7 mouse cellular contexts compared by ENCODE assay signal in the genomic region with DNA sequence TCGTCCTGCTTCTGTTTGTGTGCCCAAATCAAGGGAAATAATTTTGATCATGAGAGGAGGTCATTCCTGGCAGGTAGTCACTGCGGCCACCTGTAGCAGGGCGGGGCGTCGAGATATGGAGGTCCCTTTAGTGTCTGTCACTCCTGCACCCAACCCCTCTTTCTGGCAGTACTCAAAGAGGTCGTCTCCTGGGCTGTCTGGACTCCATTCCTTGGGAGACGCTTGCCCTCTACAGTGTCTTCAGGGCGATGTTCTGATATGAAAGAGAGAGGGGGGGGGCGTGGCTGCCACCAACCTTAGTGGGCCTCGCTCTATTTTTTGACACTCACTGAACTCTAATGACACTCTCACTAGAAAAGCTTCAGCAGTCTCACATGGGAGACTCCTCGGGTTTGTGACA. TPM values are rescaled to one million over a fixed set of nuclear protein-coding genes. Genes with fewer than 3 reads are reported as not detected.
A peak's percentile ranks its signal among the peaks of the same experiment; 100 is the strongest.
DNase-seq lines count a peak whose midpoint lies in the region; ATAC-seq and TF ChIP-seq lines count a peak whose summit lies in the region.

No protein-coding gene starts in this region.

- 59% methylated on average over 11 of the region's 11 CpGs for WGBS in lung, embryonic 14.5 days
- 56% methylated on average over 11 of the region's 11 CpGs for WGBS in embryonic facial prominence, embryonic 13.5 days
- 62% methylated on average over 11 of the region's 11 CpGs for WGBS in hindbrain, embryonic 15.5 days

- H3K27ac ChIP-seq in lung, embryonic 14.5 days (ENCODE audit: low read depth): peak overlapping the region; percentile 86; the same call in 1 of the 2 replicates
- H3K27ac ChIP-seq in embryonic facial prominence, embryonic 13.5 days: peak overlapping the region; percentile 87; the same call in 1 of the 2 replicates
- H3K27ac ChIP-seq in hindbrain, embryonic 15.5 days (replicated peaks): peak overlapping the region; percentile 95

- no peak for TF ChIP-seq CTCF in lung, embryonic 14.5 days (IDR thresholded peaks at IDR 0.05; ENCODE audit: low read depth)

- H3K4me3 ChIP-seq in lung, embryonic 14.5 days (ENCODE audit: low read depth, low read length): peak overlapping the region; percentile 61
- H3K4me3 ChIP-seq in embryonic facial prominence, embryonic 13.5 days: peak overlapping the region; percentile 68
- peak overlapping the region; percentile 51 for H3K4me3 ChIP-seq in hindbrain, embryonic 15.5 days
- peak overlapping the region; percentile 96 for H3K4me3 ChIP-seq in myocyte

- H3K27me3 ChIP-seq in lung, embryonic 14.5 days (ENCODE audit: insufficient read depth, low read length): no peaks in the 10 kb centered on the region
- peaks cover 11% of the 10 kb centered on the region for H3K27me3 ChIP-seq in embryonic facial prominence, embryonic 13.5 days
- H3K27me3 ChIP-seq in hindbrain, embryonic 15.5 days: no peaks in the 10 kb centered on the region
- H3K27me3 ChIP-seq in myocyte (ENCODE audit: control insufficient read depth, insufficient read depth, insufficient read length): no peaks in the 10 kb centered on the region

- H3K4me1 ChIP-seq in lung, embryonic 14.5 days (ENCODE audit: insufficient read depth): 0 out of 2 replicates have a peak, but pooled peaks cover 2% of the 10 kb centered on the region
- H3K4me1 ChIP-seq in embryonic facial prominence, embryonic 13.5 days: peaks cover 47% of the 10 kb centered on the region
- H3K4me1 ChIP-seq in hindbrain, embryonic 15.5 days (replicated peaks): peaks cover 40% of the 10 kb centered on the region

- H3ac ChIP-seq in myocyte (ENCODE audit: control insufficient read depth, insufficient read length): peak overlapping the region; percentile 41

- ATAC-seq in lung, embryonic 14.5 days (ENCODE audit: insufficient read depth): no peak
- no peak for ATAC-seq in embryonic facial prominence, embryonic 13.5 days (ENCODE audit: insufficient number of reproducible peaks, insufficient read depth, low FRiP score, low TSS enrichment, low read depth)
- ATAC-seq in hindbrain, embryonic 15.5 days (ENCODE audit: low FRiP score, low read depth): peak; percentile 0; the same call in 1 of the 2 replicates

- peak overlapping the region; percentile 77 for H3K4me2 ChIP-seq in lung, embryonic 14.5 days
- H3K4me2 ChIP-seq in embryonic facial prominence, embryonic 13.5 days: peak overlapping the region; percentile 94
- peak overlapping the region; percentile 90 for H3K4me2 ChIP-seq in hindbrain, embryonic 15.5 days
- H3K4me2 ChIP-seq in myocyte (ENCODE audit: low read depth): peak overlapping the region; percentile 63

- no peak for TF ChIP-seq POLR2A in myocyte (IDR thresholded peaks at IDR 0.05; ENCODE audit: insufficient read length, low read depth)

- H3K36me3 ChIP-seq in lung, embryonic 14.5 days (ENCODE audit: insufficient read depth): peaks cover 15% of the 10 kb centered on the region
- H3K36me3 ChIP-seq in embryonic facial prominence, embryonic 13.5 days: peaks cover 18% of the 10 kb centered on the region
- H3K36me3 ChIP-seq in hindbrain, embryonic 15.5 days: peaks cover 12% of the 10 kb centered on the region; the same call in 1 of the 2 replicates
- no peaks in the 10 kb centered on the region for H3K36me3 ChIP-seq in myocyte (ENCODE audit: control insufficient read depth, insufficient read depth)

- DNase-seq in lung, embryonic 14.5 days: no peak
- no peak for DNase-seq in lung, postnatal 36 days
- no peak for DNase-seq in layer of hippocampus, adult 9-10 months (ENCODE audit: low spot score)
- DNase-seq in right cerebral cortex, postnatal 36 days (ENCODE audit: low spot score in 2 of 2): no peak

- H3K9me3 ChIP-seq in lung, embryonic 14.5 days (ENCODE audit: low read depth, low read length): no peaks in the 10 kb centered on the region
- no peaks in the 10 kb centered on the region for H3K9me3 ChIP-seq in embryonic facial prominence, embryonic 13.5 days
- H3K9me3 ChIP-seq in hindbrain, embryonic 15.5 days: no peaks in the 10 kb centered on the region

- no peaks in the 10 kb centered on the region for H3K79me2 ChIP-seq in myocyte (ENCODE audit: control insufficient read depth, insufficient read depth)

- peak overlapping the region; percentile 68 for H3K9ac ChIP-seq in lung, embryonic 14.5 days
- peak overlapping the region; percentile 92 for H3K9ac ChIP-seq in embryonic facial prominence, embryonic 13.5 days
- peak overlapping the region; percentile 77 for H3K9ac ChIP-seq in hindbrain, embryonic 15.5 days

TF ChIP-seq in myocyte, 11 proteins besides CTCF, POLR2A, EP300 and RAD21:
- TF ChIP-seq MYOD1 (IDR thresholded peaks at IDR 0.05; ENCODE audit: control insufficient read depth in 1 of 3, insufficient read length in 2 of 3, low read depth in 2 of 3): no peak
- no peak for TF ChIP-seq REST (IDR thresholded peaks at IDR 0.05; ENCODE audit: insufficient read depth, insufficient read length)
- no peak for TF ChIP-seq MAX (IDR thresholded peaks at IDR 0.05; ENCODE audit: low read depth)
- no peak for TF ChIP-seq USF1 (IDR thresholded peaks at IDR 0.05; ENCODE audit: low read depth)

RNA-seq across cellular contexts. Expression of gene Irgq, which starts 0.9 kb away (rescaled TPM):
- 8.0 and 9.3 TPM in 2 replicates for polyA plus RNA-seq in lung, embryonic 14.5 days (2014; fragmentation: Nextera tagmentation; extraction: Ambion mirVana)
- polyA plus RNA-seq in embryonic facial prominence, embryonic 13.5 days (2015; fragmentation: Nextera tagmentation; extraction: Ambion mirVana): 9.6 and 10.2 TPM in 2 replicates
- 28.5 and 28.7 TPM in 2 replicates for polyA plus RNA-seq in hindbrain, embryonic 15.5 days (2015; fragmentation: Nextera tagmentation; extraction: Ambion mirVana)
- 17.4 TPM for polyA plus RNA-seq in myocyte (2012; fragmentation: generic; extraction: Trizol)

RNA-seq across cellular contexts. Expression of gene Pinlyp, which starts 16.3 kb away (rescaled TPM):
- not detected in 2 replicates for polyA plus RNA-seq in lung, embryonic 14.5 days (2014; fragmentation: Nextera tagmentation; extraction: Ambion mirVana)
- polyA plus RNA-seq in embryonic facial prominence, embryonic 13.5 days (2015; fragmentation: Nextera tagmentation; extraction: Ambion mirVana): 0.42 TPM in 1 of 2 replicates, not detected in the other
- 0.25 TPM in 1 of 2 replicates, not detected in the other for polyA plus RNA-seq in hindbrain, embryonic 15.5 days (2015; fragmentation: Nextera tagmentation; extraction: Ambion mirVana)
- 0.17 TPM for polyA plus RNA-seq in myocyte (2012; fragmentation: generic; extraction: Trizol)

RNA-seq across cellular contexts. Expression of gene Xrcc1, which starts 16.5 kb away (rescaled TPM):
- 96.6 and 121 TPM in 2 replicates for polyA plus RNA-seq in lung, embryonic 14.5 days (2014; fragmentation: Nextera tagmentation; extraction: Ambion mirVana)
- 127 and 147 TPM in 2 replicates for polyA plus RNA-seq in embryonic facial prominence, embryonic 13.5 days (2015; fragmentation: Nextera tagmentation; extraction: Ambion mirVana)
- 66.2 and 72.1 TPM in 2 replicates for polyA plus RNA-seq in hindbrain, embryonic 15.5 days (2015; fragmentation: Nextera tagmentation; extraction: Ambion mirVana)
- 32.7 TPM for polyA plus RNA-seq in myocyte (2012; fragmentation: generic; extraction: Trizol)

RNA-seq across cellular contexts. Expression of gene AC161166.1, which starts 17.3 kb away (rescaled TPM):
- polyA plus RNA-seq in lung, embryonic 14.5 days (2014; fragmentation: Nextera tagmentation; extraction: Ambion mirVana): 0.32 and 0.47 TPM in 2 replicates
- polyA plus RNA-seq in embryonic facial prominence, embryonic 13.5 days (2015; fragmentation: Nextera tagmentation; extraction: Ambion mirVana): 0.53 and 0.89 TPM in 2 replicates
- polyA plus RNA-seq in hindbrain, embryonic 15.5 days (2015; fragmentation: Nextera tagmentation; extraction: Ambion mirVana): 1.00 and 1.5 TPM in 2 replicates
- polyA plus RNA-seq in myocyte (2012; fragmentation: generic; extraction: Trizol): 0.10 TPM

RNA-seq across cellular contexts. Expression of gene Zfp428, which starts 22.8 kb away (rescaled TPM):
- polyA plus RNA-seq in lung, embryonic 14.5 days (2014; fragmentation: Nextera tagmentation; extraction: Ambion mirVana): 36.2 and 37.7 TPM in 2 replicates
- 95.8 and 96.3 TPM in 2 replicates for polyA plus RNA-seq in embryonic facial prominence, embryonic 13.5 days (2015; fragmentation: Nextera tagmentation; extraction: Ambion mirVana)
- polyA plus RNA-seq in hindbrain, embryonic 15.5 days (2015; fragmentation: Nextera tagmentation; extraction: Ambion mirVana): 281 and 307 TPM in 2 replicates
- 30.0 TPM for polyA plus RNA-seq in myocyte (2012; fragmentation: generic; extraction: Trizol)
